Mouse (Mus musculus): ENCODE data around the gene Morn4. TPM values are rescaled to one million over a fixed set of nuclear protein-coding genes. Genes with fewer than 3 reads are reported as not detected.

The Morn4 gene
- polyA plus RNA-seq, 1 experiment: 190 TPM

DNA sequence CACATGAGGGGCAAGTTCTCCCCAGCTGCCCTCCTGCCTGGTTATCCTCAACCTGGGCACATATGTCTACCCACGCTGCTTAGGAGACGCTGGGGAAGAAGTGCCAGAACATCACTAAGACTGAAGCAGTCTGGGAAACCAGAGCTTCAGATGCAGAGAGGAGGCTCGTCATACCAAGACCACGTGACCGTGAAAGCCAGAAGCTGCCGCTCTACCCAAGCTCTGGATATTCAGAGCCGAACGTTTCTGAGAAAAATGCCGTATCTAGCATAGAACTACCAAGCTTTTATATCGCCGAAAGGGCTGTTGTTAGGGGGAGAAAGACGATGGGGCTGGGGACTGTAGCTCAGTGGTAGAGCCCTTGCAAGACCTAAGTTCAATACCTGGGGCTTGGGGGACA lies 47.8 kb downstream of the Morn4 start:
- TF ChIP-seq POLR2A (IDR thresholded peaks at IDR 0.05; ENCODE audit: control insufficient read depth, low read depth, low read length): no peak
- no peak for TF ChIP-seq CTCF (IDR thresholded peaks at IDR 0.05; ENCODE audit: control insufficient read depth, insufficient read depth, insufficient replicate concordance, low read depth, low read length)
- H3K4me1 ChIP-seq (ENCODE audit: control insufficient read depth, insufficient read depth, low read length): peaks cover 3% of the 10 kb centered on the region; the same call in 1 of the 2 replicates
- no peak overlapping the region for H3K27ac ChIP-seq (ENCODE audit: control insufficient read depth, insufficient read depth, low read depth, low read length)
- H3K36me3 ChIP-seq (ENCODE audit: control insufficient read depth, insufficient read depth, low read length): no peaks in the 10 kb centered on the region; the same call in none of the 2 replicates
- H3K27me3 ChIP-seq (ENCODE audit: control insufficient read depth, insufficient read depth, low read length): no peaks in the 10 kb centered on the region
- no peak overlapping the region for H3K4me3 ChIP-seq (ENCODE audit: control insufficient read depth, low read depth, low read length)

DNA sequence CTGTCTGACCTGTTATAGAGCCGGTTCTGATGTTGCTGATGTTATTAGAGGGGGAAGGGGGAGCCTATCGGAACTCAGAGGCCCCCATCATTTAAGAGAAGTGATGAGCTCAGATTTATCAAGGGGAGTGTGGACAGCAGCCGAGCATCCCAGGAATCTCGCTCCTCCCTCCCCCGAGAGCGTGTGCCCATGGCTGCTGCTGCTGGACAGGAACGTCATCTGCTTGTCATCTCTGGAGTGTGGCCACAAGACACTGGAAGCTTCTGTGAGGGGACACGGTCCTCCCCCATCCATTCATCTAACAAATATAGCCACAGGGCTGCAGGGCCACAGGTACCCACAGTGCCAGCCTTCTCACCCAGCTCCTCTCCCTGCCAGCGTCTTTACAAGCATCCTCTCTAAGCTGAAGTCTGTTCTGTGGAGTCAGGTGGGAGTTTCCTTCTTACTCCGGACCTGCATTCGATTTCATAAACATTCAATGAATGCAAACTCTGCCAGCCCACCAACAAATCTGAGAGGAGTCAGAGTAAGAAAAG lies 48.9 kb downstream of the Morn4 start:
- H3K27ac ChIP-seq (ENCODE audit: control insufficient read depth, insufficient read depth, low read depth, low read length): no peak overlapping the region
- no peaks in the 10 kb centered on the region for H3K27me3 ChIP-seq (ENCODE audit: control insufficient read depth, insufficient read depth, low read length)
- TF ChIP-seq CTCF (IDR thresholded peaks at IDR 0.05; ENCODE audit: control insufficient read depth, insufficient read depth, insufficient replicate concordance, low read depth, low read length) (no peak), POLR2A (IDR thresholded peaks at IDR 0.05; ENCODE audit: control insufficient read depth, low read depth, low read length) (no peak)
- no peak overlapping the region for H3K4me3 ChIP-seq (ENCODE audit: control insufficient read depth, low read depth, low read length)
- H3K36me3 ChIP-seq (ENCODE audit: control insufficient read depth, insufficient read depth, low read length): no peaks in the 10 kb centered on the region; the same call in none of the 2 replicates
- peaks cover 3% of the 10 kb centered on the region; the same call in 1 of the 2 replicates for H3K4me1 ChIP-seq (ENCODE audit: control insufficient read depth, insufficient read depth, low read length)

DNA sequence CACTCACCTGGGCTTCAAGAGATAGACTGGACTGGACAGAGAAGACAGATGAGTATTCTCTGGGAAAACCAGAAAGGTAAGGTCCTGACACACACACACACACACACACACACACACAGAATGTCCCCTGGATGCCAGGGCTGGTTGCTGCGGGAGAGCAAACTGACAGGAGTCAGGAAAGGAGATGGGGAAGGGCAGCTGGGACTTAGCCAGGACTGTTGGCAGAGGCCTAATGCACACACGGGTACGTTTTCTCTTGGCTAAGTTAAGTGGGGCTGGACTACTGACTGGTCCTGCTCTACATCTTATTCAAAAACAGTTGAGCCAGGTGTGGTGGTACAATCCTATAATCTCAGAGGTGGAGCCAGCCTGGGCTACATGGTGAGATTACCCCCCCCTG lies 49.8 kb downstream of the Morn4 start:
- Histone ChIP-seq H3K4me3 (ENCODE audit: control insufficient read depth, low read depth, low read length) (no peak overlapping the region), H3K27ac (ENCODE audit: control insufficient read depth, insufficient read depth, low read depth, low read length) (no peak overlapping the region), H3K4me1 (ENCODE audit: control insufficient read depth, insufficient read depth, low read length) (peaks cover 3% of the 10 kb centered on the region; the same call in 1 of the 2 replicates), H3K27me3 (ENCODE audit: control insufficient read depth, insufficient read depth, low read length) (no peaks in the 10 kb centered on the region), H3K36me3 (ENCODE audit: control insufficient read depth, insufficient read depth, low read length) (no peaks in the 10 kb centered on the region; the same call in none of the 2 replicates)
- no peak for TF ChIP-seq POLR2A (IDR thresholded peaks at IDR 0.05; ENCODE audit: control insufficient read depth, low read depth, low read length)
- no peak for TF ChIP-seq CTCF (IDR thresholded peaks at IDR 0.05; ENCODE audit: control insufficient read depth, insufficient read depth, insufficient replicate concordance, low read depth, low read length)

DNA sequence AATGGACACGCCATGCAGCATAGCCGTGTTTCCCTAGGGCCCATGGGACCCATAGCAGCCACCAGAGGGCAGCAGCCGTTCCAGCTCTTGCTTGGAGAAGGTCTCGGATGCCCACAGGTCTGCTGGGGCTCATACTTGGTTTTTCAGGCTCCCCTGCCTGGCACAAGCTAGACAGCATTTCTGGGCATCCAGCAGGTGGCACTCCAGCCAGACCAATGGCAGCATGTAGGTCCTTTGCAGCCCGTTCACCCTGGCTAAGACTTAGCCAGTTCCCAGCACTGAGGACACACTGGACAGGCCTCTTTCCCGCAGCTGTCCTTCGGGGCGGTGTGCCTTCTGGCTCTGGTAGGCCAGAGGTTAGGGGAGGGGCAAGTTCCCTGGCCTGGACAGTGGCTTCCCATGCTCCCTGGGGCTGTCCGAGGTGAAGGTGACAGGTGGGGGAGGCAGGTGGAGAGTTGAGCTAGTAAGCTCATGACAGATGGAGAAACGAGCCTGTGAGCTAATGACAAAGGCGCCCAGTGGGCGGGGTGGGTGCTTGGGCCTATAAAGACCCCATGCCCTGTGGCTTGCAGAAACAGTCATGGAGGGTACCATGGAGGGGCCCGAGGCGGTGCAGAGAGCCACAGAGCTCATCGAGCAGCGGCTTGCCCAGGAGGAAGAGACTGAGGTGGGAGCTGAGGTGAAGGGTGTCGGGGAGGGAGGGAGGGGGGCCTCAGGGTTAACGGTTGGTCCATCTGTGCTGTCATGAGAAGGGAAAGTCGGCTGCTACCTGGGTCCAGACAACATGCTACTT lies 50.5 kb downstream of the Morn4 start, which contains the start of gene Ankrd2:
TSS of gene Ankrd2 (plus strand) at position 545 of the 793 bp plus-strand sequence.
- TF ChIP-seq CTCF (IDR thresholded peaks at IDR 0.05; ENCODE audit: control insufficient read depth, insufficient read depth, insufficient replicate concordance, low read depth, low read length) (peak; percentile 54; the same call in 1 of the 2 replicates), POLR2A (IDR thresholded peaks at IDR 0.05; ENCODE audit: control insufficient read depth, low read depth, low read length) (no peak)
- Histone ChIP-seq H3K4me3 (ENCODE audit: control insufficient read depth, low read depth, low read length) (no peak within 1 kb of the TSS), H3K4me1 (ENCODE audit: control insufficient read depth, insufficient read depth, low read length) (peaks cover 3% of the 10 kb centered on the region; the same call in 1 of the 2 replicates), H3K36me3 (ENCODE audit: control insufficient read depth, insufficient read depth, low read length) (no peaks in the 10 kb centered on the region; the same call in none of the 2 replicates), H3K27me3 (ENCODE audit: control insufficient read depth, insufficient read depth, low read length) (no peaks in the 10 kb centered on the region), H3K27ac (ENCODE audit: control insufficient read depth, insufficient read depth, low read depth, low read length) (no peak within 1 kb of the TSS)

DNA sequence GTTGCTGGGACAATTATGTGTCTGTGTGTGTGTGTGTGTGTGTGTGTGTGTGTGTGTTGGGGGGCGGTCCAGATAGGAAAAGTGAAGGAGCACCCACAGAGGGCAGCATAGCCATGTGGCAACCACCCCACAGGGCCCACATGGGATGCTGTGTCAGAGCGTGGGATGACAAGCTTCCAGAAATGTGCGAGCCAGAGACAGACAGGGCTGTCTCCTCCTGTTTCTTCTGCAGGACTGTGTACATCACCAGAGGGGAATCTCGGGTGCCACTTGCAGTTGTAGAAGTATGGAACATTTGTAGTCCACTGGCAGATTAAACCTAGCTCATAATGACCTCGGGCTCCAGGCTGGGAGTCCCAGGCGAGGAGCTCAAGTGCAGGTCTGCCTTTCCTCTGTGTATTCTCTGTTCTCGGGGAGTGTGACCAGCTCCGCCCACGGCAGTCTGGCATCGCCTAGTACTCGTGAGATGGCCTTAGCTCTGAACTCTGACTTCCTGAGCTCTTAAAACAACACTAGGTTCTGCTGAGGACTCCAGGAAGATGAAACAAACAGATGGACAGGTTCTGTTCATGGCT lies 51.2 kb downstream of the Morn4 start:
- TF ChIP-seq CTCF (IDR thresholded peaks at IDR 0.05; ENCODE audit: control insufficient read depth, insufficient read depth, insufficient replicate concordance, low read depth, low read length) (no peak), POLR2A (IDR thresholded peaks at IDR 0.05; ENCODE audit: control insufficient read depth, low read depth, low read length) (no peak)
- Histone ChIP-seq H3K36me3 (ENCODE audit: control insufficient read depth, insufficient read depth, low read length) (no peaks in the 10 kb centered on the region; the same call in none of the 2 replicates), H3K4me1 (ENCODE audit: control insufficient read depth, insufficient read depth, low read length) (peaks cover 3% of the 10 kb centered on the region; the same call in 1 of the 2 replicates), H3K4me3 (ENCODE audit: control insufficient read depth, low read depth, low read length) (no peak overlapping the region), H3K27ac (ENCODE audit: control insufficient read depth, insufficient read depth, low read depth, low read length) (no peak overlapping the region), H3K27me3 (ENCODE audit: control insufficient read depth, insufficient read depth, low read length) (no peaks in the 10 kb centered on the region)

DNA sequence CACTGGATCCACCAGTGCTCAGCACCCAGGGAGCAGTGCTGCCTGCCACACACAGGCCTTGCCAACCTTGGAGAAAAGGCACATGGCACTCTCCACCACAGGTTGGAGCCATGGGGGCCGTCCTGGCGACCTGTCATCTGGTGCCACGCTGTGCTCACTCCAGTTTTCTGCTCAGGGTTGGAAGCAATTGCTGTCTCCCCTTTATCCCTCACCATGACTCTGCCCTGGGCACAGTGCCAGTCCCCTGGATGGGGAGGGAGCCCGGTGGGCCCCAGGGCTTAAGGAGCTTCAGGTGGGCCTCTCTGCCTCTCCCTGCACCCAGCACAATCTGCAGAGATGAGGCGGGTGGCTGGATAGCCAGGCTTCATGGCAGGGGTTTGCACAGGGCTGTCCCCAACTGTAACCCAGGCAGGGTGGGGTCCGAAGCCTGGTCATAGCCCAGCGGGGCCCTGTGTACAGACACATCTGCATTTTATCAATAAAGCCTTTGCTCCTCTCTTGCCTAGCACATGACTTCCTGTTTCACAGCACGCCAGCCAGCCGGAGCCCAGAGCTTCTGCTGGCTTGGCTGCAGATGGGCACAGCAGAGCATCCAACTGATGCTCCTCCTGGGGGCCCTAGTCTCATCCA lies 51.9 kb downstream of the Morn4 start:
- TF ChIP-seq CTCF (IDR thresholded peaks at IDR 0.05; ENCODE audit: control insufficient read depth, insufficient read depth, insufficient replicate concordance, low read depth, low read length): no peak
- TF ChIP-seq POLR2A (IDR thresholded peaks at IDR 0.05; ENCODE audit: control insufficient read depth, low read depth, low read length): no peak
- no peaks in the 10 kb centered on the region; the same call in none of the 2 replicates for H3K36me3 ChIP-seq (ENCODE audit: control insufficient read depth, insufficient read depth, low read length)
- no peak overlapping the region for H3K27ac ChIP-seq (ENCODE audit: control insufficient read depth, insufficient read depth, low read depth, low read length)
- no peaks in the 10 kb centered on the region for H3K27me3 ChIP-seq (ENCODE audit: control insufficient read depth, insufficient read depth, low read length)
- H3K4me1 ChIP-seq (ENCODE audit: control insufficient read depth, insufficient read depth, low read length): no peaks in the 10 kb centered on the region
- no peak overlapping the region for H3K4me3 ChIP-seq (ENCODE audit: control insufficient read depth, low read depth, low read length)

Data from testis, adult 2 months (tissue).